Mouse (Mus musculus): ENCODE data around the gene Abcd3.

Gene Abcd3

GRCm38 (mm10) chr3:121737453-121737852, 77.6 kb downstream of the Abcd3 start:
- no peak for DNase-seq

GRCm38 (mm10) chr3:121736025-121736744, 78.9 kb downstream of the Abcd3 start:
- DNase-seq: peak; percentile 89

GRCm38 (mm10) chr3:121735542-121735941, 79.6 kb downstream of the Abcd3 start:
- DNase-seq: no peak

GRCm38 (mm10) chr3:121729678-121730077, 85.4 kb downstream of the Abcd3 start:
- no peak for DNase-seq

GRCm38 (mm10) chr3:121725651-121726050, 89.5 kb downstream of the Abcd3 start:
- no peak for DNase-seq

- DNase-seq: no peak
Measured at GRCm38 (mm10) chr3:121724553-121724952, 90.5 kb downstream of the Abcd3 start.

GRCm38 (mm10) chr3:121723968-121724524, 91.1 kb downstream of the Abcd3 start:
- no peak for DNase-seq

GRCm38 (mm10) chr3:121722971-121723844, 91.9 kb downstream of the Abcd3 start, which contains the start of gene F3:
Gene F3, plus strand, starts transcription at chr3:121723537.
- DNase-seq: peak; percentile 90

GRCm38 (mm10) chr3:121721691-121722070, 93.4 kb downstream of the Abcd3 start:
- no peak for DNase-seq

GRCm38 (mm10) chr3:121720801-121721690, 94.1 kb downstream of the Abcd3 start:
- no peak for DNase-seq

GRCm38 (mm10) chr3:121719701-121720100, 95.4 kb downstream of the Abcd3 start:
- DNase-seq: no peak

GRCm38 (mm10) chr3:121718679-121719078, 96.4 kb downstream of the Abcd3 start:
- no peak for DNase-seq

- DNase-seq: no peak
Measured at GRCm38 (mm10) chr3:121716480-121716879, 98.6 kb downstream of the Abcd3 start.

GRCm38 (mm10) chr3:121715741-121716459, 99.2 kb downstream of the Abcd3 start:
- no peak for DNase-seq

- DNase-seq: no peak
Measured at GRCm38 (mm10) chr3:121715336-121715735, 99.8 kb downstream of the Abcd3 start.

- DNase-seq: no peak
Measured at GRCm38 (mm10) chr3:121714461-121714860, 100.6 kb downstream of the Abcd3 start.

GRCm38 (mm10) chr3:121713816-121714215, 101.3 kb downstream of the Abcd3 start:
- peak; percentile 41 for DNase-seq

- DNase-seq: no peak
Measured at GRCm38 (mm10) chr3:121713151-121713701, 101.9 kb downstream of the Abcd3 start.

- DNase-seq: no peak
Measured at GRCm38 (mm10) chr3:121712222-121712621, 102.9 kb downstream of the Abcd3 start.

GRCm38 (mm10) chr3:121710894-121711531, 104.1 kb downstream of the Abcd3 start:
- no peak for DNase-seq

All from kidney, postnatal 14 days (tissue).